Mouse (Mus musculus): ENCODE measurements at regions not wholly inside any gene's neighbourhood (a gene's known extent, or its start where the extent isn't known, plus 50 kb on each side); places are given as distances from the start of the nearest gene placed in this dataset.

DNA sequence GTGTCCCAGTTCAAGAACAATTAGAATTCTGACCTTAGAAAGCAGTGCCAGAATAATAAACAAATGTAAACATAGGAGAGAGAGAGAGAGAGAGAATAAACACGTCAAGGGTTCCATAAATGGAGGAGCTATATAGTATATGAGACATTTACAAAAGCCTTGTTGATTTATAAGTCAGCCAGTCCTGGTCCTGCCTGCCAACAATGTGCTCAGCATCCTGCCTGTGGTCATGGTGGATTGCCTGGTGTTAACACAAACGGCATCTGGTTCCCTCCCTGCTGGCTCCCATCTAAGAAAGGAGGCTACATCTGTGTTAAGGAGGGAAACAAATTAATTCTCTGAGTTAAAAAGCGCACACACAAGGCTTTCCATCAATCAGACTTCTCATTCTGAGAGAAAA lies 133.5 kb upstream of the Hnrnpa3 start:
- no peak for TF ChIP-seq EP300 (IDR thresholded peaks at IDR 0.05; ENCODE audit: low read depth in 1 of 2, low read length in 2 of 2)
- TF ChIP-seq POLR2A (IDR thresholded peaks at IDR 0.05; ENCODE audit: control insufficient read depth in 1 of 2, insufficient read depth in 1 of 2, low read depth in 1 of 2, low read length in 2 of 2, poor library complexity in 1 of 2) = no peak
- no peak for TF ChIP-seq CTCF (IDR thresholded peaks at IDR 0.05 in 2 of 3, conservative IDR thresholded peaks at IDR 0.05 in 1 of 3; ENCODE audit: control insufficient read depth in 1 of 3, insufficient read depth in 1 of 3, low read depth in 2 of 3, low read length in 3 of 3, poor library complexity in 1 of 3, severe bottlenecking in 1 of 3)
- TF ChIP-seq HCFC1 (IDR thresholded peaks at IDR 0.05; ENCODE audit: low read depth, low read length) = no peak
- TF ChIP-seq TCF12 (IDR thresholded peaks at IDR 0.05; ENCODE audit: low read depth, low read length) = no peak
- no peak for TF ChIP-seq ELF1 (IDR thresholded peaks at IDR 0.05; ENCODE audit: low read depth, low read length)
- no peak for TF ChIP-seq POLR2AphosphoS2 (IDR thresholded peaks at IDR 0.05; ENCODE audit: low read length)

All from MEL (cell line).